Mouse (Mus musculus) forebrain, postnatal 0 days (tissue): ENCODE data around the gene Ufd1. TPM values are rescaled to one million over a fixed set of nuclear protein-coding genes. Genes with fewer than 3 reads are reported as not detected.

Experiments used
- ATAC-seq: fragments of 200-750 bp; cut with Nextera tagmentation; 2 replicates; pipeline ENCODE4 v1.8.0; 2017; ENCODE audit warnings: mild to moderate bottlenecking, moderate library complexity
- DNase-seq: peaks from one replicate; pipeline ENCODE4 v3.0.0-alpha.2; 2015
- H3K27ac ChIP-seq: fragments of 300-500 bp; sonication (generic); 2 replicates; pipeline ENCODE4 v1.5.1; 2014; ENCODE audit warnings: low read depth, mild to moderate bottlenecking, antibody characterized with exemption, low read length, moderate library complexity, mixed read lengths
- H3K27me3 ChIP-seq: fragments of 300-500 bp; sonication (generic); 2 replicates; pipeline ENCODE4 v1.6.1; 2014; ENCODE audit warnings: mild to moderate bottlenecking, low read length, mixed read lengths; ENCODE audit not compliant: insufficient read depth
- H3K36me3 ChIP-seq: fragments of 300-500 bp; sonication (generic); 2 replicates; pipeline ENCODE4 v1.6.1; 2014; ENCODE audit warnings: mild to moderate bottlenecking, moderate library complexity; ENCODE audit not compliant: insufficient read depth
- H3K4me1 ChIP-seq: fragments of 300-500 bp; sonication (generic); 2 replicates; pipeline ENCODE4 v1.6.1; 2014; ENCODE audit warnings: antibody characterized with exemption; ENCODE audit not compliant: insufficient read depth
- H3K4me2 ChIP-seq: fragments of 300-500 bp; sonication (generic); 2 replicates; pipeline ENCODE4 v1.6.1; 2014; ENCODE audit warnings: low read depth, mild to moderate bottlenecking, moderate library complexity
- H3K4me3 ChIP-seq: fragments of 300-500 bp; sonication (generic); 2 replicates; pipeline ENCODE4 v1.5.1; 2014; ENCODE audit warnings: low read depth, low read length, mixed read lengths
- H3K9ac ChIP-seq: fragments of 300-500 bp; sonication (generic); 2 replicates; pipeline ENCODE4 v1.6.1; 2014; ENCODE audit warnings: mild to moderate bottlenecking
- H3K9me3 ChIP-seq: fragments of 300-500 bp; sonication (generic); 2 replicates; pipeline ENCODE4 v1.6.1; 2016; ENCODE audit warnings: low read length
- CTCF ChIP-seq: sonication (generic); IDR thresholded peaks from 2 replicates; pipeline ENCODE4 v1.5.1; 2016; ENCODE audit warnings: antibody characterized with exemption, control low read depth, low read depth
- WGBS: fragments of 180-500 bp; shearing (Covaris S2); extraction: QIAGEN DNeasy Blood & Tissue Kit; methylation state at CpG from one replicate; pipeline ENCODE4 v1.1.7; 2014; 5-methylcytosine and 5-hydroxymethylcytosine counted together
- polyA plus RNA-seq: library from polyadenylated mRNA; unstranded; fragments of >200 nt; fragmentation: Nextera tagmentation; extraction: Ambion mirVana; gene quantifications from 2 replicates; pipeline ENCODE4 v1.2.1, GENCODE M21; 2015
- total RNA-seq: library from RNA; depleted of rRNA; stranded (reverse); fragments of >200 nt; gene quantifications from 2 replicates; pipeline ENCODE4 v1.2.3, GENCODE M21; 2014

Gene Ufd1
- total and polyA plus RNA-seq, 2 experiments from 2014 or later: 73.9 to 134 TPM

DNA sequence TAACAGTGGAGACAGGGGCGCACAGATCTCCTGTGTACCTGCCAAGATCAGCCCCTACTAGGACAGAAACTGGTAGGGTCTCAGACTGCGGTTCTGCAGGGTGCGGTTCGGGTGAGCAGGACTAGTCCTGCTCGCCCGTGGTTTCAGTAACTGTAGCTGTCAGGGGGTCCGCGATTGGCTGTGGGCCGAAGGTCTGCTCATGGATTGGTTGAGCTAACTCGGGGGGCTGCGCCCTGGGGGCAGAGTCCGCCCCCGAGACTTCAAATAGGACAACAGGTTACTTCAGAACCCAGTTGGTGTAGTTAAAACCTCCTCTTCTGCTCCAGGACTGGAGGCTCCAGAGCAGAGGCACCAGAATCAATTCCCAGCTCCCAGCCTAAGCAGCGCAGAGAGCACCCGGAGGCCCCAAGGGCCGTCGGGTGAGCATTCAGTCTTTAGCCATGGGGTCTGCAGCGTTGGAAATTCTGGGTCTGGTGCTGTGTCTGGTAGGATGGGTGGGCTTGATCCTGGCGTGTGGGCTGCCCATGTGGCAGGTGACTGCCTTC, 35.0 kb upstream of the Ufd1 start, which contains the start of gene Cldn5:
Gene Cldn5 (plus strand): TSS at position 292 of the 545 bp plus-strand sequence.
- Histone ChIP-seq H3K9ac (peak within 1 kb of the TSS; percentile 43), H3K27ac (0 out of 2 replicates have a peak within 1 kb of the TSS, but pooled peaks have one; percentile 40), H3K4me2 (peak within 1 kb of the TSS; percentile 72), H3K4me1 (0 out of 2 replicates have a peak, but pooled peaks cover 3% of the 10 kb centered on the region), H3K27me3 (peaks cover 32% of the 10 kb centered on the region), H3K9me3 (no peaks in the 10 kb centered on the region), H3K36me3 (no peaks in the 10 kb centered on the region), H3K4me3 (peak within 1 kb of the TSS; percentile 41)
- WGBS: 9% methylated on average over 19 of the region's 19 CpGs
- DNase-seq (peak; percentile 12), ATAC-seq (peak; percentile 42)
- TF ChIP-seq CTCF: no peak

DNA sequence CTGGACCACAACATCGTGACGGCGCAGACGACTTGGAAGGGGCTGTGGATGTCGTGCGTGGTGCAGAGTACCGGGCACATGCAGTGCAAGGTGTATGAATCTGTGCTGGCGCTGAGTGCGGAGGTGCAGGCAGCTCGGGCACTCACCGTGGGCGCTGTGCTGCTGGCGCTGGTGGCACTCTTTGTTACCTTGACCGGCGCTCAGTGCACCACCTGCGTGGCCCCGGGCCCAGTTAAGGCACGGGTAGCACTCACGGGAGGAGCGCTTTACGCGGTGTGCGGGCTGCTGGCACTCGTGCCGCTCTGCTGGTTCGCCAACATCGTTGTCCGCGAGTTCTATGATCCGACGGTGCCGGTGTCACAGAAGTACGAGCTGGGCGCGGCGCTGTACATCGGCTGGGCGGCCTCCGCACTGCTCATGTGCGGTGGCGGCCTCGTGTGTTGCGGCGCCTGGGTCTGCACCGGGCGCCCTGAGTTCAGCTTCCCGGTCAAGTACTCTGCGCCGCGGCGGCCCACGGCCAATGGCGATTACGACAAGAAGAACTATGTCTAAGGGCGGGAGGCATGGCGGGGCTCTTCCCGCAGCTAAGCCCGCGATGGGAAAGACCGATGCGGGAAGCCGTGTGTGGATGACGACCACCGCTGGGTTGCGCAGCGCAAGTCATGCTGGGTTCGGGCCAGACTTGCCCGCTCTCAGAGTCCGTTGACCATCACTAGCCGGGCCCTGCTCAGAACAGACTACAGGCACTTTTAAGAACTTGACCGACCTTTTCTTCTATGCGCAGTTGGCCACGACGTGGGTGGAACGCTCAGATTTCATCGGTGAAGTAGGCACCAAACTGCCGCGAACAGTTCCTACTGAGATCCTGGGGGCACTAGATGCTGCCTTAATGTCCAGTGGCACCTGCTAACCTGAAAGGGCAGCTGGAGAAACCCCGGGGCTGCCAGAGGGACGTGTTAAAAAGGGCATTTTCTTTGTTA, 34.2 kb upstream of the Ufd1 start:
- ATAC-seq (peak; percentile 72), DNase-seq (peak; percentile 25)
- no peaks in the 10 kb centered on the region for H3K9me3 ChIP-seq
- 2% methylated on average over 80 of the region's 80 CpGs for WGBS
- H3K4me3 ChIP-seq: peak overlapping the region; percentile 41
- H3K4me1 ChIP-seq: 0 out of 2 replicates have a peak, but pooled peaks cover 3% of the 10 kb centered on the region
- H3K27ac ChIP-seq: 0 out of 2 replicates have a peak overlapping the region, but pooled peaks have one; percentile 40
- peaks cover 32% of the 10 kb centered on the region for H3K27me3 ChIP-seq
- H3K9ac ChIP-seq: peak overlapping the region; percentile 43
- H3K36me3 ChIP-seq: no peaks in the 10 kb centered on the region
- no peak for TF ChIP-seq CTCF
- H3K4me2 ChIP-seq: peak overlapping the region; percentile 72

DNA sequence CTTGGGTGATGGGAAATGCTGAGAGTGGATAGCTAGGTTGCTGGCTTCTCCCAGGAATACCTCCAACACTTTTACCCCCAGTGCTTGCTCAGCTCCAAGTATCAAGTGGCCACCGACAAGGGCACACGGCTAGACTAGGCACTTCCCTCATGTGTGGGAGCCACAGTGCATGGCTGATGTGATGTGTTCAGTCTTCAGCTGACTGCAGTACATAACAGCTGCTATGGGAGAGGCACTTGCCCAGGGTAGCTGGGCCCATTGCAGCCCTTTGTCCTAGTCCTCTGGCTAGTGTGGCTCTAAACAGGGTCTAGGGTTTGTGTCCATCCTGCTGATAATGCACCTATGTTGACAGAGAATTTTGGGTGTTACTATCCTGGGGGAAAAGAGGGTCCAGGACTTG, 33.1 kb upstream of the Ufd1 start:
- DNase-seq (no peak), ATAC-seq (no peak)
- peak overlapping the region; percentile 41; the same call in 1 of the 2 replicates for H3K4me3 ChIP-seq
- H3K36me3 ChIP-seq: no peaks in the 10 kb centered on the region
- WGBS: 54% methylated on average over 2 of the region's 2 CpGs
- 0 out of 2 replicates have a peak, but pooled peaks cover 3% of the 10 kb centered on the region for H3K4me1 ChIP-seq
- no peak overlapping the region for H3K9ac ChIP-seq
- H3K27ac ChIP-seq: no peak overlapping the region
- no peak overlapping the region for H3K4me2 ChIP-seq
- H3K9me3 ChIP-seq: no peaks in the 10 kb centered on the region
- H3K27me3 ChIP-seq: peaks cover 32% of the 10 kb centered on the region
- no peak for TF ChIP-seq CTCF

- Histone ChIP-seq H3K27me3 (peaks cover 21% of the 10 kb centered on the region), H3K36me3 (no peaks in the 10 kb centered on the region), H3K9ac (no peak overlapping the region), H3K9me3 (no peaks in the 10 kb centered on the region), H3K4me3 (no peak overlapping the region), H3K4me1 (0 out of 2 replicates have a peak, but pooled peaks cover 3% of the 10 kb centered on the region), H3K27ac (no peak overlapping the region), H3K4me2 (no peak overlapping the region)
- DNase-seq: no peak
- no peak for TF ChIP-seq CTCF
- 92% methylated on average over 10 of the region's 10 CpGs for WGBS
- no peak for ATAC-seq
These were observed 29.8 kb upstream of the Ufd1 start for GRCm38 (mm10) chr16:18781810-18782209.

DNA sequence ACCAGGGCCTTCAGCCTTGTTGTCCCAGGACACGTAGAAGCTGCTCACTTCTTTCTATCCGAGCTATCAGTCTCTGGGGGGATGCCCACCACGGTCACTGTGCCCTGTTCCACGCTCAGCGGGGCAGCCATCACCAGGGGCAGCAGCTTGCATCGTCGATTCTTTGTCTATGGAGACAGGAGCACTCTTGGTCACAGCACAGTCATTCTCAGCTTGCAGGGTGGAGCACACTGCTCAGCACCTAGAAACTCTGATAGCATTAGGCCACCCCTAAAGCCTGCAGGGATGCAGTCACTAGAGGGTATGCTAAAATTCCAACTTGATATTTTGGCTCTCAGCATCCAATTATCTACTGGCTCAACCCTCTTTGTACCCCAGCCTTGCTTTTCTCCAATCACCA, 26.6 kb upstream of the Ufd1 start:
- no peak overlapping the region for H3K4me3 ChIP-seq
- no peaks in the 10 kb centered on the region for H3K36me3 ChIP-seq
- H3K27ac ChIP-seq: no peak overlapping the region
- no peak overlapping the region for H3K4me2 ChIP-seq
- DNase-seq (no peak), ATAC-seq (no peak)
- WGBS: 94% methylated on average over 7 of the region's 7 CpGs
- H3K4me1 ChIP-seq: no peaks in the 10 kb centered on the region
- no peak overlapping the region for H3K9ac ChIP-seq
- no peak for TF ChIP-seq CTCF
- no peaks in the 10 kb centered on the region for H3K9me3 ChIP-seq
- H3K27me3 ChIP-seq: no peaks in the 10 kb centered on the region

GRCm38 (mm10) chr16:18785485-18785884, 26.1 kb upstream of the Ufd1 start:
- Histone ChIP-seq H3K9me3 (no peaks in the 10 kb centered on the region), H3K36me3 (no peaks in the 10 kb centered on the region), H3K9ac (no peak overlapping the region), H3K4me1 (no peaks in the 10 kb centered on the region), H3K4me3 (no peak overlapping the region), H3K27me3 (no peaks in the 10 kb centered on the region), H3K27ac (no peak overlapping the region), H3K4me2 (no peak overlapping the region)
- no peak for TF ChIP-seq CTCF
- ATAC-seq (no peak), DNase-seq (no peak)
- 86% methylated on average over 1 of the region's 1 CpGs for WGBS

- no peak overlapping the region for H3K4me2 ChIP-seq
- no peaks in the 10 kb centered on the region for H3K36me3 ChIP-seq
- no peak overlapping the region for H3K4me3 ChIP-seq
- no peak overlapping the region for H3K9ac ChIP-seq
- H3K27ac ChIP-seq: no peak overlapping the region
- no peaks in the 10 kb centered on the region for H3K27me3 ChIP-seq
- no peaks in the 10 kb centered on the region for H3K9me3 ChIP-seq
- ATAC-seq: no peak
- 91% methylated on average over 10 of the region's 10 CpGs for WGBS
- no peak for DNase-seq
- no peaks in the 10 kb centered on the region for H3K4me1 ChIP-seq
- TF ChIP-seq CTCF: no peak
These were observed 24.9 kb upstream of the Ufd1 start for GRCm38 (mm10) chr16:18786652-18787051.
